ENCODE assay signal across 13 mouse cellular contexts in genomic region chr9:14233702-14234373, GRCm38 (mm10). TPM values are rescaled to one million over a fixed set of nuclear protein-coding genes. Genes with fewer than 3 reads are reported as not detected.
DNase-seq lines count a peak whose midpoint lies in the region; ATAC-seq and TF ChIP-seq lines count a peak whose summit lies in the region.
"Had no signal": no experiment of that assay in that cellular context is flagged by ENCODE, and none has a peak within 500 bp of the region (broad histone marks: within the 10 kb centered on the region; RNA-seq: fewer than 3 reads in every experiment).

No protein-coding gene starts in this region.

- TF ChIP-seq POLR2A in small intestine, adult 2 months (IDR thresholded peaks at IDR 0.05; ENCODE audit: low read depth, low read length) = no peak

- H3K9ac ChIP-seq in lung, embryonic 14.5 days = no peak overlapping the region
- H3K9ac ChIP-seq in liver, embryonic 11.5 days (ENCODE audit: low read depth, low read length) = no peak overlapping the region
- H3K9ac ChIP-seq: midbrain, embryonic 12.5 days had no signal

- TF ChIP-seq CTCF in lung, embryonic 14.5 days (IDR thresholded peaks at IDR 0.05; ENCODE audit: low read depth) = no peak
- TF ChIP-seq CTCF in small intestine, adult 2 months (IDR thresholded peaks at IDR 0.05; ENCODE audit: extremely low read depth, insufficient read length, insufficient replicate concordance, low read depth, low read length) = no peak

- H3K27me3 ChIP-seq in lung, embryonic 14.5 days (ENCODE audit: insufficient read depth, low read length) = no peaks in the 10 kb centered on the region
- H3K27me3 ChIP-seq in liver, embryonic 11.5 days (replicated peaks; ENCODE audit: control insufficient read depth, insufficient read depth, low read length) = no peaks in the 10 kb centered on the region
- no peaks in the 10 kb centered on the region for H3K27me3 ChIP-seq in small intestine, adult 2 months (ENCODE audit: control insufficient read depth, insufficient read depth, low read length)
- H3K27me3 ChIP-seq: midbrain, embryonic 12.5 days had no signal

- H3K4me3 ChIP-seq in lung, embryonic 14.5 days (ENCODE audit: low read depth, low read length) = no peak overlapping the region
- H3K4me3 ChIP-seq in liver, embryonic 11.5 days (ENCODE audit: low read depth, low read length) = no peak overlapping the region
- H3K4me3 ChIP-seq in small intestine, adult 2 months (ENCODE audit: low read depth, low read length) = no peak overlapping the region; the same call in 1 of the 2 replicates
- H3K4me3 ChIP-seq: midbrain, embryonic 12.5 days had no signal

- H3K36me3 ChIP-seq in lung, embryonic 14.5 days (ENCODE audit: insufficient read depth) = no peaks in the 10 kb centered on the region
- no peaks in the 10 kb centered on the region for H3K36me3 ChIP-seq in liver, embryonic 11.5 days (ENCODE audit: control insufficient read depth, insufficient read depth, low read length)
- no peaks in the 10 kb centered on the region for H3K36me3 ChIP-seq in small intestine, adult 2 months (ENCODE audit: control insufficient read depth, insufficient read depth, low read length)
- H3K36me3 ChIP-seq: midbrain, embryonic 12.5 days had no signal

- no peak overlapping the region; the same call in 1 of the 2 replicates for H3K4me2 ChIP-seq in lung, embryonic 14.5 days
- 0 out of 2 replicates have a peak overlapping the region, but pooled peaks have one; percentile 7 for H3K4me2 ChIP-seq in liver, embryonic 11.5 days
- H3K4me2 ChIP-seq: midbrain, embryonic 12.5 days had no signal

- DNase-seq in lung, embryonic 14.5 days = peak; percentile 74
- DNase-seq in lung, postnatal 14 days = no peak
- peak; percentile 60 for DNase-seq in kidney, adult 11 months
- DNase-seq in liver, embryonic 11.5 days (ENCODE audit: low spot score) = no peak
- DNase-seq in gastrocnemius, postnatal 4 days (ENCODE audit: low spot score in 2 of 2) = no peak
- no peak for DNase-seq in gastrocnemius, postnatal 36 days
- DNase-seq in ovary, postnatal 36 days (ENCODE audit: low spot score) = no peak
- DNase-seq: adrenal gland, postnatal 10 days; cerebellum, postnatal 25 days; right cerebral cortex, postnatal 25 days had no signal

- peak overlapping the region; percentile 92 for H3K27ac ChIP-seq in lung, embryonic 14.5 days (ENCODE audit: low read depth)
- H3K27ac ChIP-seq in liver, embryonic 11.5 days (ENCODE audit: low read depth, low read length) = no peak overlapping the region
- H3K27ac ChIP-seq in small intestine, adult 2 months (ENCODE audit: insufficient read depth, low read depth, low read length) = peak overlapping the region; percentile 60
- H3K27ac ChIP-seq: hindbrain, postnatal 0 days; midbrain, embryonic 12.5 days had no signal

- H3K4me1 ChIP-seq in lung, embryonic 14.5 days (ENCODE audit: insufficient read depth) = no peaks in the 10 kb centered on the region
- H3K4me1 ChIP-seq in liver, embryonic 11.5 days (replicated peaks; ENCODE audit: control insufficient read depth, insufficient read depth, low read length) = no peaks in the 10 kb centered on the region
- H3K4me1 ChIP-seq in small intestine, adult 2 months (ENCODE audit: control insufficient read depth, insufficient read depth, insufficient read length, low read length) = peaks cover 14% of the 10 kb centered on the region

- no peaks in the 10 kb centered on the region for H3K9me3 ChIP-seq in lung, embryonic 14.5 days (ENCODE audit: low read depth, low read length)
- H3K9me3 ChIP-seq in liver, embryonic 11.5 days (ENCODE audit: control insufficient read depth, low read length) = no peaks in the 10 kb centered on the region
- H3K9me3 ChIP-seq: midbrain, embryonic 12.5 days had no signal

- WGBS in lung, embryonic 14.5 days = 30% methylated on average over 7 of the region's 7 CpGs
- WGBS in liver, embryonic 11.5 days = 33% methylated on average over 7 of the region's 7 CpGs
- 36% methylated on average over 7 of the region's 7 CpGs for WGBS in small intestine, adult 2 months

- intact Hi-C loops in gastrocnemius, postnatal 36 days (cut with DNase I) = no loop called here

- ATAC-seq in lung, embryonic 14.5 days (ENCODE audit: insufficient read depth) = peak; percentile 93
- ATAC-seq in liver, embryonic 11.5 days (replicated peaks; ENCODE audit: low FRiP score) = peak; percentile 58; the same call in 1 of the 2 replicates
- ATAC-seq: hindbrain, postnatal 0 days had no signal

RNA-seq across cellular contexts. Expression of gene Sesn3, which starts 41.0 kb away (rescaled TPM):
- 23.1 and 23.5 TPM in 2 replicates for polyA plus RNA-seq in lung, embryonic 14.5 days (2014; fragmentation: Nextera tagmentation; extraction: Ambion mirVana)
- polyA plus RNA-seq in liver, embryonic 11.5 days (2014; fragmentation: Nextera tagmentation; extraction: Ambion mirVana) = 4.0 and 5.6 TPM in 2 replicates
- polyA plus RNA-seq in small intestine, adult 2 months (2012; rRNA removed) = 5.9 and 11.4 TPM in 2 replicates
- 10 to 100 TPM; 42.1 to 49.8 TPM for total RNA-seq in gastrocnemius, postnatal 4 days (2021)
- total RNA-seq in gastrocnemius, postnatal 36 days (2021) = 10 to 100 TPM; 20.6 to 24.4 TPM

Comparison
In these comparisons a context has a peak if more than half of its experiments do, and no peak if none do; other contexts are left out.
1. DNase-seq: peak in lung, embryonic 14.5 days (single experiment) and kidney, adult 11 months (single experiment); none in lung, postnatal 14 days (single experiment), liver, embryonic 11.5 days (single experiment), gastrocnemius, postnatal 4 days (0 of 2), gastrocnemius, postnatal 36 days (0 of 2) and ovary, postnatal 36 days (single experiment).